Mouse (Mus musculus): ENCODE data around the gene Mrpl21. TPM values are rescaled to one million over a fixed set of nuclear protein-coding genes. Genes with fewer than 3 reads are reported as not detected.
A peak's percentile ranks its signal among the peaks of the same experiment; 100 is the strongest.

Mrpl21 gene
- polyA plus RNA-seq, 1 experiment from 2014 or later, result 118 TPM

- Histone ChIP-seq H3K27ac (no peak overlapping the region), H3K9ac (no peak overlapping the region), H3K36me3 (no peaks in the 10 kb centered on the region), H3K4me3 (no peak overlapping the region), H3K27me3 (no peaks in the 10 kb centered on the region; the same call in 1 of the 2 replicates), H3K4me2 (no peak overlapping the region), H3K9me3 (no peaks in the 10 kb centered on the region), H3K4me1 (no peaks in the 10 kb centered on the region)
- WGBS, result 63% methylated on average over 16 of the region's 16 CpGs
- ATAC-seq (ENCODE audit: insufficient number of reproducible peaks, low FRiP score, low TSS enrichment, low read depth), result no peak
Observed at GRCm38 (mm10) chr19:3307175-3307949, 24.7 kb downstream of the Mrpl21 start.

GRCm38 (mm10) chr19:3319341-3319740, 36.6 kb downstream of the Mrpl21 start:
- Histone ChIP-seq H3K4me1 (peaks cover 24% of the 10 kb centered on the region), H3K27me3 (peaks cover 17% of the 10 kb centered on the region), H3K27ac (no peak overlapping the region), H3K4me2 (no peak overlapping the region), H3K9ac (no peak overlapping the region), H3K9me3 (no peaks in the 10 kb centered on the region), H3K36me3 (no peaks in the 10 kb centered on the region), H3K4me3 (no peak overlapping the region)
- no peak for ATAC-seq (ENCODE audit: insufficient number of reproducible peaks, low FRiP score, low TSS enrichment, low read depth)
- WGBS, result 86% methylated on average over 2 of the region's 2 CpGs

DNA sequence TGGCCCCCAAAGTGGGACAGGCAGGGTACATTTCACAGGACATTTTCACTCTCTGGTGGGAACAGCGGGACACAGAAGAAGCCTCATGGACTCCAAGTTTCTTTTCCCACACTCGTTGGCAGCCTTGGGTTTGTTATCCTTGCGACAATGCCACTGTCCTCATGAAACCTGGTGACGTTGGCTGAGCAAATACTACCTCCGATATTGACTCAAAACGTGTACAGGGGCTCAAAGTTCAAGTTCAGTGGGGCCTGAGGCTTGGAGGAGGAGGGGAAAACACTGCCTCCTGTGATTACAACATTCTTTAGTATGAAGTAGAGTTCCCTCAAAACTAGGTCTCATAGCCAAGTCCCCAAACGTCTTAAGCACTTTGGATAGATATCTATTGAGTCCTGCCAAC, 37.4 kb downstream of the Mrpl21 start:
- Histone ChIP-seq H3K4me1 (peaks cover 31% of the 10 kb centered on the region), H3K27me3 (peaks cover 17% of the 10 kb centered on the region), H3K27ac (no peak overlapping the region), H3K4me2 (no peak overlapping the region), H3K4me3 (no peak overlapping the region), H3K9me3 (no peaks in the 10 kb centered on the region), H3K36me3 (no peaks in the 10 kb centered on the region), H3K9ac (no peak overlapping the region)
- no peak for ATAC-seq (ENCODE audit: insufficient number of reproducible peaks, low FRiP score, low TSS enrichment, low read depth)
- 79% methylated on average over 7 of the region's 7 CpGs for WGBS

GRCm38 (mm10) chr19:3320801-3321200, 38.1 kb downstream of the Mrpl21 start:
- 79% methylated on average over 3 of the region's 3 CpGs for WGBS
- Histone ChIP-seq H3K9me3 (no peaks in the 10 kb centered on the region), H3K27ac (no peak overlapping the region), H3K4me1 (peaks cover 33% of the 10 kb centered on the region), H3K4me2 (no peak overlapping the region), H3K36me3 (no peaks in the 10 kb centered on the region), H3K9ac (no peak overlapping the region), H3K27me3 (peaks cover 17% of the 10 kb centered on the region), H3K4me3 (no peak overlapping the region)
- ATAC-seq (ENCODE audit: insufficient number of reproducible peaks, low FRiP score, low TSS enrichment, low read depth), result no peak

DNA sequence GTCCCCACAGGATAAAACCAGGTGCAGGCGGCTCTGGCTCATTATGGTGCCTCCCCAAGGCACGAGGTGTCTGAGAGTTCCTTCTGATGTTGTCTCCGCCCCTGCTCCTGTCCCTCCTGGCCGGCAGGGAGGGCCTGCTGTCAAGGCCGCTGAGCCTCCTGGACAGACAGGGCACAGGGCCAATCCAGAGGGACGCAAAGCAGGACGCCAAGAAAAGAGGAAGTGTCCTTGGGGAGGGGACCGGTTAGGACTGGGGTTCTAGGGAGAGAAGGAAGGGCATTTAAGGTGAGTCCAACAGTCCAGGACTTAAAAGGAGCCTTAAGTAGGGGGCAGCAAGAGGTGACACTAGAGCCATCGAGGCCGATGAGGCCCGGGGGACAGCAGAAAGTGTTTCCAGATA, 38.9 kb downstream of the Mrpl21 start:
- H3K27me3 ChIP-seq, result peaks cover 17% of the 10 kb centered on the region
- H3K36me3 ChIP-seq, result no peaks in the 10 kb centered on the region
- H3K4me2 ChIP-seq, result peak overlapping the region; percentile 99
- H3K9me3 ChIP-seq, result no peaks in the 10 kb centered on the region
- H3K4me1 ChIP-seq, result peaks cover 40% of the 10 kb centered on the region
- no peak overlapping the region for H3K9ac ChIP-seq
- peak overlapping the region; percentile 67 for H3K4me3 ChIP-seq
- ATAC-seq (ENCODE audit: insufficient number of reproducible peaks, low FRiP score, low TSS enrichment, low read depth), result no peak
- no peak overlapping the region for H3K27ac ChIP-seq
- WGBS, result 9% methylated on average over 11 of the region's 11 CpGs

- 4% methylated on average over 26 of the region's 26 CpGs for WGBS
- no peak for ATAC-seq (ENCODE audit: insufficient number of reproducible peaks, low FRiP score, low TSS enrichment, low read depth)
- peak within 1 kb of the TSS; percentile 59 for H3K27ac ChIP-seq
Observed at GRCm38 (mm10) chr19:3322261-3322969, 39.7 kb downstream of the Mrpl21 start, which contains the start of gene Cpt1a. Gene Cpt1a, plus strand, starts transcription at chr19:3322334.

GRCm38 (mm10) chr19:3323201-3323621, 40.5 kb downstream of the Mrpl21 start:
- under 1% methylated on average over 43 of the region's 47 CpGs for WGBS
- H3K4me2 ChIP-seq, result peak overlapping the region; percentile 99
- H3K9me3 ChIP-seq, result no peaks in the 10 kb centered on the region
- peak overlapping the region; percentile 50 for H3K9ac ChIP-seq
- peak overlapping the region; percentile 59; the same call in 1 of the 2 replicates for H3K27ac ChIP-seq
- peaks cover 17% of the 10 kb centered on the region for H3K27me3 ChIP-seq
- H3K4me3 ChIP-seq, result peak overlapping the region; percentile 67
- peaks cover 40% of the 10 kb centered on the region for H3K4me1 ChIP-seq
- no peaks in the 10 kb centered on the region for H3K36me3 ChIP-seq
- peak; percentile 81 for ATAC-seq (ENCODE audit: insufficient number of reproducible peaks, low FRiP score, low TSS enrichment, low read depth)

More at GRCm38 (mm10) chr19:3322261-3322969, 39.7 kb downstream of the Mrpl21 start, which contains the start of gene Cpt1a:
- Histone ChIP-seq H3K9ac (peak within 1 kb of the TSS; percentile 50), H3K36me3 (no peaks in the 10 kb centered on the region), H3K4me3 (peak within 1 kb of the TSS; percentile 67), H3K27me3 (peaks cover 17% of the 10 kb centered on the region), H3K4me1 (peaks cover 40% of the 10 kb centered on the region), H3K9me3 (no peaks in the 10 kb centered on the region), H3K4me2 (peak within 1 kb of the TSS; percentile 99)

- peaks cover 17% of the 10 kb centered on the region for H3K27me3 ChIP-seq
- H3K36me3 ChIP-seq, result no peaks in the 10 kb centered on the region
- peak overlapping the region; percentile 99 for H3K4me2 ChIP-seq
- H3K4me3 ChIP-seq, result peak overlapping the region; percentile 67
- H3K4me1 ChIP-seq, result peaks cover 40% of the 10 kb centered on the region
- H3K9ac ChIP-seq, result peak overlapping the region; percentile 50
- 0 out of 2 replicates have a peak, but pooled peaks have one; percentile 4 for ATAC-seq (ENCODE audit: insufficient number of reproducible peaks, low FRiP score, low TSS enrichment, low read depth)
- WGBS, result under 1% methylated on average over 34 of the region's 34 CpGs
- H3K27ac ChIP-seq, result peak overlapping the region; percentile 90; the same call in 1 of the 2 replicates
- no peaks in the 10 kb centered on the region for H3K9me3 ChIP-seq
Observed at GRCm38 (mm10) chr19:3323753-3324270, 41.1 kb downstream of the Mrpl21 start.

GRCm38 (mm10) chr19:3324271-3324811, 41.6 kb downstream of the Mrpl21 start:
- 2% methylated on average over 17 of the region's 17 CpGs for WGBS
- peaks cover 17% of the 10 kb centered on the region for H3K27me3 ChIP-seq
- peak overlapping the region; percentile 99 for H3K4me2 ChIP-seq
- no peak for ATAC-seq (ENCODE audit: insufficient number of reproducible peaks, low FRiP score, low TSS enrichment, low read depth)
- peak overlapping the region; percentile 90 for H3K27ac ChIP-seq
- peaks cover 40% of the 10 kb centered on the region for H3K4me1 ChIP-seq
- H3K9ac ChIP-seq, result peak overlapping the region; percentile 50; the same call in 1 of the 2 replicates
- H3K9me3 ChIP-seq, result no peaks in the 10 kb centered on the region
- H3K4me3 ChIP-seq, result peak overlapping the region; percentile 67
- H3K36me3 ChIP-seq, result no peaks in the 10 kb centered on the region

DNA sequence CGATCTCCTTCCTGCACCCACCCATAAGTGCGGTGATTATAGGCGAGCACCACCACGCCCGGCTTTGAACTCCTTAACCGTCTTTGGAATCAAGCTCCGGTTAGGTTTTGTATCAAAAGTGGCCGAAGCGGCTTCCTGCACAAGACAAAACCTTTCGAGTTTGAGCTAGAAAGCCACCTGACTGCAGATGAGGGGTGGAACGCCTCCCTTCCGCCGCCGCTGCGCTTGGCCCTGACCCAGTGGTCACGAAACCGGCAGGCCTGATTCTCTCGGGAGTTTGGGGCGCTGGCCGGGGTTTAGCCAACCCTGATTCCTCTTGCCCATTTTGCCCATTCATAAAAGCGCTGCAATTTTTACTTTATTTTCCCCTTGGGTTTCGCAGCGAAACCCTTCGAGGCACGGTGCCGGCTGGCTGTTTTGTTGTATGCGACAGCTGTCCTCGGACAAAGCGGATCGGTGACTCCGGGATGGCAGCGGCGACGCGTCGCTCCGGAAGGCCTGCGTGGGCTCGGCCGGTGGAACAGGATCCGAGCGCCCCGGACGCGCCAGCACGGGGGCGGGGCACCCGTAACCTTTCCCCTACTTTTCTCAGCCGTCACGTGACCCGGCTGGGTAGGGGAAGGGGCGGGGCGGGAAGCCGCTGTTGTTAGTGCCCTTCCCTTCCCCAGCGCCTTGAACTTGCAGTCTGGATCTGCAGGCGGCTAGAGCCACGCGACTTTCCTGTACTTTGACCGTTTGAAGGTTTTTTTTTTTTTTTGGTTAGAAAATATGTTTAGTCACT, 42.4 kb downstream of the Mrpl21 start:
- no peaks in the 10 kb centered on the region for H3K36me3 ChIP-seq
- H3K9ac ChIP-seq, result peak overlapping the region; percentile 39; the same call in 1 of the 2 replicates
- H3K9me3 ChIP-seq, result no peaks in the 10 kb centered on the region
- H3K4me2 ChIP-seq, result peak overlapping the region; percentile 99
- peak overlapping the region; percentile 90 for H3K27ac ChIP-seq
- H3K4me1 ChIP-seq, result peaks cover 40% of the 10 kb centered on the region
- peak; percentile 80 for ATAC-seq (ENCODE audit: insufficient number of reproducible peaks, low FRiP score, low TSS enrichment, low read depth)
- peaks cover 11% of the 10 kb centered on the region for H3K27me3 ChIP-seq
- peak overlapping the region; percentile 67 for H3K4me3 ChIP-seq
- under 1% methylated on average over 59 of the region's 59 CpGs for WGBS
